Mouse (Mus musculus) MEL (cell line): ENCODE measurements around the gene Robo1. TPM values are rescaled to one million over a fixed set of nuclear protein-coding genes. Genes with fewer than 3 reads are reported as not detected.

Source experiments
- DNase-seq: peaks from one replicate; pipeline ENCODE4 v3.0.0; 2011; ENCODE audit warnings: low read depth, low spot score
- H3K27ac ChIP-seq: 2 replicates; pipeline ENCODE4 v1.5.1; 2012; ENCODE audit warnings: low read depth, mild to moderate bottlenecking, control low read depth, low read length, moderate library complexity; ENCODE audit not compliant: control insufficient read depth
- H3K27me3 ChIP-seq, 2 experiments: fragments of 150-350 bp in 1 of 2; sonication (generic) in 1 of 2; 2 replicates each; pipeline ENCODE4 v1.6.1; 2012; ENCODE audit warnings: low read length in 2 of 2, mild to moderate bottlenecking in 2 of 2, improper control_type of control experiment in 1 of 2, moderate library complexity in 1 of 2; ENCODE audit not compliant: insufficient read depth in 2 of 2, control insufficient read depth in 1 of 2
- H3K36me3 ChIP-seq, 2 experiments: 2 replicates each; pipeline ENCODE4 v1.6.1; 2012 to 2014; ENCODE audit warnings: low read length in 2 of 2, improper control_type of control experiment in 1 of 2, inconsistent platforms in 1 of 2, mild to moderate bottlenecking in 1 of 2; ENCODE audit not compliant: insufficient read depth in 2 of 2, control insufficient read depth in 1 of 2
- H3K4me1 ChIP-seq, 2 experiments: fragments of 150-350 bp in 1 of 2; sonication (generic) in 1 of 2; 2 replicates each; pipeline ENCODE4 v1.6.1; 2012; ENCODE audit warnings: low read length in 2 of 2, improper control_type of control experiment in 1 of 2, mild to moderate bottlenecking in 1 of 2; ENCODE audit not compliant: insufficient read depth in 2 of 2, control insufficient read depth in 1 of 2
- H3K4me3 ChIP-seq, 2 experiments: fragments of 150-350 bp in 1 of 2; sonication (generic) in 1 of 2; 2 replicates each; pipeline ENCODE4 v1.5.1; 2012; ENCODE audit warnings: low read depth in 2 of 2, low read length in 2 of 2, mild to moderate bottlenecking in 2 of 2, moderate library complexity in 2 of 2, control low read depth in 1 of 2, improper control_type of control experiment in 1 of 2; ENCODE audit not compliant: control insufficient read depth in 1 of 2, insufficient read depth in 1 of 2
- H3K79me2 ChIP-seq: 2 replicates; pipeline ENCODE4 v1.6.1; 2012; ENCODE audit warnings: mild to moderate bottlenecking, low read length, moderate library complexity; ENCODE audit not compliant: control insufficient read depth, poor library complexity, insufficient read depth
- H3K9ac ChIP-seq: 2 replicates; pipeline ENCODE4 v1.6.1; 2012; ENCODE audit warnings: low read depth, mild to moderate bottlenecking, control low read depth, low read length, moderate library complexity; ENCODE audit not compliant: control insufficient read depth, poor library complexity, severe bottlenecking
- H3K9me3 ChIP-seq: fragments of 150-350 bp; sonication (generic); replicated peaks from 2 replicates; pipeline ENCODE4 v1.6.1; 2012; ENCODE audit warnings: mild to moderate bottlenecking, low read length, improper control_type of control experiment, moderate library complexity; ENCODE audit not compliant: insufficient read depth
- BHLHE40 ChIP-seq: IDR thresholded peaks from 2 replicates; pipeline ENCODE4 v1.6.1; 2012; ENCODE audit warnings: low read depth, mild to moderate bottlenecking, inconsistent platforms, low read length, improper control_type of control experiment, borderline replicate concordance
- CHD2 ChIP-seq: IDR thresholded peaks from 2 replicates; pipeline ENCODE4 v1.6.1; 2011; ENCODE audit warnings: low read length, improper control_type of control experiment
- EP300 ChIP-seq, 2 experiments: IDR thresholded peaks; 2 replicates each; pipeline ENCODE4 v1.6.1; 2011; ENCODE audit warnings: improper control_type of control experiment in 2 of 2, low read length in 2 of 2, low read depth in 1 of 2, mild to moderate bottlenecking in 1 of 2
- MAFK ChIP-seq: IDR thresholded peaks from 2 replicates; pipeline ENCODE4 v1.6.1; 2011; ENCODE audit warnings: low read depth, mild to moderate bottlenecking, low read length, improper control_type of control experiment, borderline replicate concordance
- MXI1 ChIP-seq: IDR thresholded peaks from 2 replicates; pipeline ENCODE4 v1.6.1; 2011; ENCODE audit warnings: mild to moderate bottlenecking, low read depth, low read length, improper control_type of control experiment
- MYC ChIP-seq: IDR thresholded peaks from 2 replicates; pipeline ENCODE4 v1.6.1; 2011; ENCODE audit warnings: low read depth, mild to moderate bottlenecking, low read length, improper control_type of control experiment, moderate library complexity
- TAL1 ChIP-seq: IDR thresholded peaks from 2 replicates; pipeline ENCODE4 v1.6.1; 2012; ENCODE audit warnings: mild to moderate bottlenecking, inconsistent platforms, low read length, moderate library complexity, mixed read lengths
- TBP ChIP-seq: IDR thresholded peaks from 2 replicates; pipeline ENCODE4 v1.8.0; 2011; ENCODE audit warnings: low read depth, low read length, improper control_type of control experiment
- TCF12 ChIP-seq: IDR thresholded peaks from 2 replicates; pipeline ENCODE4 v1.6.1; 2014; ENCODE audit warnings: low read depth, mild to moderate bottlenecking, inconsistent platforms, low read length, improper control_type of control experiment, moderate library complexity
- ZC3H11A ChIP-seq: IDR thresholded peaks from 2 replicates; pipeline ENCODE4 v1.6.1; 2012; ENCODE audit warnings: low read depth, mild to moderate bottlenecking, inconsistent platforms, low read length, improper control_type of control experiment
- ZMIZ1 ChIP-seq: IDR thresholded peaks from 2 replicates; pipeline ENCODE4 v1.6.1; 2012; ENCODE audit warnings: low read depth, mild to moderate bottlenecking, inconsistent platforms, low read length, improper control_type of control experiment, moderate library complexity
- polyA plus RNA-seq, 2 experiments: library from polyadenylated mRNA; stranded (reverse) in 1 of 2; unstranded in 1 of 2; fragments of >175 nt in 1 of 2; fragments of >200 nt in 1 of 2; gene quantifications; 2 replicates each; pipeline versions ENCODE4 v1.2.1 to v1.2.4; 2012; ENCODE audit warnings: low replicate concordance in 2 of 2, low read depth in 1 of 2; ENCODE audit not compliant: insufficient read length in 2 of 2, insufficient read depth in 1 of 2, missing spikeins in 1 of 2
- total RNA-seq: library from RNA; depleted of rRNA; stranded (reverse); fragments of 300-350 nt; gene quantifications from 2 replicates; pipeline ENCODE4 v1.2.3, GENCODE M21; 2012

The Robo1 gene
- total and polyA plus RNA-seq, 3 experiments: not detected

- TF ChIP-seq CHD2 (no peak), ZC3H11A (no peak), MYC (no peak)
- Histone ChIP-seq H3K79me2 (no peaks in the 10 kb centered on the region), H3K27ac (no peak overlapping the region), H3K4me3 (no peak overlapping the region), H3K27me3 (no peaks in the 10 kb centered on the region), H3K9ac (no peak overlapping the region), H3K36me3 (no peaks in the 10 kb centered on the region), H3K4me1 (no peaks in the 10 kb centered on the region; a peak in 1 of 4 replicates), H3K9me3 (no peaks in the 10 kb centered on the region)
- DNase-seq: no peak
Observed at GRCm38 (mm10) chr16:73072047-73072446, 763.9 kb downstream of the Robo1 start.

- no peak for DNase-seq
- Histone ChIP-seq H3K9me3 (no peaks in the 10 kb centered on the region), H3K36me3 (no peaks in the 10 kb centered on the region), H3K27me3 (no peaks in the 10 kb centered on the region), H3K27ac (no peak overlapping the region)
- TF ChIP-seq MXI1: no peak
- no peak for TF ChIP-seq ZMIZ1
- no peak for TF ChIP-seq TBP
- TF ChIP-seq TCF12: peak; percentile 55; the same call in 1 of the 2 replicates
- TF ChIP-seq EP300 (IDR thresholded peaks at IDR 0.05; ENCODE audit: low read depth in 1 of 2, low read length in 2 of 2): peak in 1 of 2 experiments; percentile 61; a peak in 1 of 4 replicates
- TF ChIP-seq, all 39 proteins: peak for 2
- no peaks in the 10 kb centered on the region; a peak in 1 of 4 replicates for H3K4me1 ChIP-seq
- no peak overlapping the region for H3K4me3 ChIP-seq
- no peak overlapping the region for H3K9ac ChIP-seq
- no peaks in the 10 kb centered on the region for H3K79me2 ChIP-seq
Observed at GRCm38 (mm10) chr16:73072883-73073282, 764.8 kb downstream of the Robo1 start.

- Histone ChIP-seq H3K9ac (no peak overlapping the region), H3K79me2 (no peaks in the 10 kb centered on the region), H3K27ac (no peak overlapping the region), H3K4me1 (no peaks in the 10 kb centered on the region), H3K4me3 (no peak overlapping the region), H3K27me3 (no peaks in the 10 kb centered on the region), H3K36me3 (no peaks in the 10 kb centered on the region), H3K9me3 (no peaks in the 10 kb centered on the region)
- TF ChIP-seq TAL1: no peak
- no peak for DNase-seq
Observed at GRCm38 (mm10) chr16:73082420-73082819, 774.3 kb downstream of the Robo1 start.

GRCm38 (mm10) chr16:73083077-73083476 lies 775.0 kb downstream of the Robo1 start:
- no peak overlapping the region for H3K4me3 ChIP-seq
- H3K27ac ChIP-seq: no peak overlapping the region
- no peaks in the 10 kb centered on the region for H3K4me1 ChIP-seq
- no peaks in the 10 kb centered on the region for H3K9me3 ChIP-seq
- no peaks in the 10 kb centered on the region for H3K79me2 ChIP-seq
- H3K36me3 ChIP-seq: no peaks in the 10 kb centered on the region
- TF ChIP-seq BHLHE40 (no peak), MAFK (peak; percentile 87)
- no peak for DNase-seq
- no peak overlapping the region for H3K9ac ChIP-seq
- no peaks in the 10 kb centered on the region for H3K27me3 ChIP-seq
